Mouse (Mus musculus) large intestine, adult 2 months (tissue): ENCODE results near the gene Fbxl15. TPM values are rescaled to one million over a fixed set of nuclear protein-coding genes. Genes with fewer than 3 reads are reported as not detected.

Source experiments
- DNase-seq: peaks from one replicate; pipeline ENCODE4 v3.0.0-alpha.2; 2012; ENCODE audit warnings: low read depth, low spot score
- WGBS: fragments of 180-500 bp; shearing (Covaris S2); methylation state at CpG from one replicate; pipeline ENCODE4 v1.1.7; 2018; 5-methylcytosine and 5-hydroxymethylcytosine counted together
- polyA plus RNA-seq: library from polyadenylated mRNA; depleted of rRNA; stranded (reverse); fragments of >200 nt; gene quantifications from 2 replicates; pipeline ENCODE4 v1.2.3, GENCODE M21; 2012; rRNA removed

The Fbxl15 gene
- polyA plus RNA-seq, 1 experiment = 14.5 TPM

- 79% methylated on average over 21 of the region's 21 CpGs for WGBS
- no peak for DNase-seq
Observed at GRCm38 (mm10) chr19:46374477-46375088, 46.6 kb downstream of the Fbxl15 start.

- DNase-seq = no peak
- WGBS = 18% methylated on average over 5 of the region's 5 CpGs
Observed at GRCm38 (mm10) chr19:46375489-46375888, 47.5 kb downstream of the Fbxl15 start.

- WGBS = 17% methylated on average over 4 of the region's 4 CpGs
- DNase-seq = no peak
Observed at GRCm38 (mm10) chr19:46375891-46376290, 47.9 kb downstream of the Fbxl15 start.

Other genes with a start within 250 kb of the Fbxl15 start
- gene Elovl3, start 196.3 kb upstream of the Fbxl15 start, polyA plus RNA-seq = not detected in 2 replicates
- gene Pitx3, start 179.9 kb upstream of the Fbxl15 start, polyA plus RNA-seq = not detected in 2 replicates
- 67.8 and 92.2 TPM in 2 replicates for gene Gbf1, start 175.7 kb upstream of the Fbxl15 start, polyA plus RNA-seq
- 40.8 and 47.2 TPM in 2 replicates for gene Nfkb2, start 23.9 kb upstream of the Fbxl15 start, polyA plus RNA-seq
- gene Psd, start 1.0 kb upstream of the Fbxl15 start, polyA plus RNA-seq = 29.0 and 38.8 TPM in 2 replicates
- 46.7 and 47.9 TPM in 2 replicates for gene Cuedc2, start 10.5 kb downstream of the Fbxl15 start, polyA plus RNA-seq
- gene Mfsd13a, start 12.9 kb downstream of the Fbxl15 start, polyA plus RNA-seq = 23.1 and 26.0 TPM in 2 replicates
- gene 2310034G01Rik, start 22.1 kb downstream of the Fbxl15 start, polyA plus RNA-seq = 2.4 and 4.9 TPM in 2 replicates
- 105 and 119 TPM in 2 replicates for gene Actr1a, start 67.6 kb downstream of the Fbxl15 start, polyA plus RNA-seq
- gene Sufu, start 68.7 kb downstream of the Fbxl15 start, polyA plus RNA-seq = 6.6 and 8.1 TPM in 2 replicates
- 16.4 and 19.7 TPM in 2 replicates for gene Trim8, start 173.5 kb downstream of the Fbxl15 start, polyA plus RNA-seq
- 5.6 and 7.6 TPM in 2 replicates for gene Arl3, start 245.0 kb downstream of the Fbxl15 start, polyA plus RNA-seq
- gene Sfxn2, start 245.2 kb downstream of the Fbxl15 start, polyA plus RNA-seq = 1.7 and 1.8 TPM in 2 replicates